ENCODE assay signal across 8 mouse cellular contexts in genomic region chr17:34188010-34188409, GRCm38 (mm10). TPM values are rescaled to one million over a fixed set of nuclear protein-coding genes. Genes with fewer than 3 reads are reported as not detected.
DNase-seq lines count a peak whose midpoint lies in the region; ATAC-seq and TF ChIP-seq lines count a peak whose summit lies in the region.

No protein-coding gene starts in this region.

- H3K9me3 ChIP-seq in heart, postnatal 0 days (replicated peaks; ENCODE audit: control insufficient read depth, low read length), result no peaks in the 10 kb centered on the region
- no peaks in the 10 kb centered on the region for H3K9me3 ChIP-seq in liver, embryonic 15.5 days (replicated peaks)

- DNase-seq in lung, adult 2 months, result no peak
- no peak for DNase-seq in lung, postnatal 4 days
- DNase-seq in heart, postnatal 0 days (ENCODE audit: low spot score), result peak; percentile 26
- peak; percentile 61 to 82 for DNase-seq in spleen, postnatal 4 days (ENCODE audit: low spot score in 2 of 2)
- no peak for DNase-seq in frontal cortex, postnatal 14 days (ENCODE audit: low spot score in 2 of 2)
- DNase-seq in right cerebral cortex, postnatal 25 days, result no peak

- peaks cover 11% of the 10 kb centered on the region for H3K4me1 ChIP-seq in lung, adult 2 months (ENCODE audit: control insufficient read depth, insufficient read depth, low read length)
- peaks cover 5% of the 10 kb centered on the region; the same call in 1 of the 2 replicates for H3K4me1 ChIP-seq in brown adipose tissue, adult 24 weeks (ENCODE audit: control insufficient read depth, insufficient read depth, insufficient read length, low read length)
- H3K4me1 ChIP-seq in heart, postnatal 0 days (ENCODE audit: control insufficient read depth, insufficient read depth), result peaks cover 8% of the 10 kb centered on the region; the same call in 1 of the 2 replicates
- H3K4me1 ChIP-seq in liver, embryonic 15.5 days (replicated peaks), result peaks cover 22% of the 10 kb centered on the region

- H3K27me3 ChIP-seq in heart, postnatal 0 days (ENCODE audit: control insufficient read depth, insufficient read depth, low read length), result peaks cover 65% of the 10 kb centered on the region
- peaks cover 32% of the 10 kb centered on the region for H3K27me3 ChIP-seq in liver, embryonic 15.5 days

- TF ChIP-seq CTCF in lung, adult 2 months (IDR thresholded peaks at IDR 0.05; ENCODE audit: insufficient read depth, low read length), result no peak
- no peak for TF ChIP-seq CTCF in heart, postnatal 0 days (IDR thresholded peaks at IDR 0.05; ENCODE audit: low read depth)

- H3K4me2 ChIP-seq in heart, postnatal 0 days (ENCODE audit: low read depth, low read length), result peak overlapping the region; percentile 94
- peak overlapping the region; percentile 90 for H3K4me2 ChIP-seq in liver, embryonic 15.5 days

- H3K36me3 ChIP-seq in heart, postnatal 0 days (replicated peaks; ENCODE audit: control insufficient read depth, insufficient read depth, low read length), result no peaks in the 10 kb centered on the region
- no peaks in the 10 kb centered on the region for H3K36me3 ChIP-seq in liver, embryonic 15.5 days (replicated peaks)

- ATAC-seq in heart, postnatal 0 days (ENCODE audit: insufficient read depth, low read depth), result peak; percentile 24
- peak; percentile 16; the same call in 1 of the 2 replicates for ATAC-seq in liver, embryonic 15.5 days (ENCODE audit: insufficient read depth)

- H3K9ac ChIP-seq in heart, postnatal 0 days (replicated peaks; ENCODE audit: low read depth, low read length), result peak overlapping the region; percentile 77
- H3K9ac ChIP-seq in liver, embryonic 15.5 days, result peak overlapping the region; percentile 61

- 3% methylated on average over 20 of the region's 20 CpGs for WGBS in lung, adult 2 months
- 1% methylated on average over 20 of the region's 20 CpGs for WGBS in heart, postnatal 0 days
- under 1% methylated on average over 20 of the region's 20 CpGs for WGBS in liver, embryonic 15.5 days (ENCODE audit: insufficient replicate concordance)

- no peak for TF ChIP-seq POLR2A in lung, adult 2 months (IDR thresholded peaks at IDR 0.05; ENCODE audit: borderline replicate concordance, extremely low read depth, low read depth, low read length)

- peak overlapping the region; percentile 85 for H3K4me3 ChIP-seq in lung, adult 2 months (replicated peaks; ENCODE audit: extremely low read depth, low read depth, low read length)
- H3K4me3 ChIP-seq in brown adipose tissue, adult 24 weeks (ENCODE audit: insufficient read depth, low read depth, low read length), result peak overlapping the region; percentile 78
- H3K4me3 ChIP-seq in heart, postnatal 0 days (ENCODE audit: low read depth, low read length), result peak overlapping the region; percentile 69
- H3K4me3 ChIP-seq in liver, embryonic 15.5 days (replicated peaks), result peak overlapping the region; percentile 66

- H3K27ac ChIP-seq in brown adipose tissue, adult 24 weeks (replicated peaks; ENCODE audit: low read depth, low read length), result peak overlapping the region; percentile 90
- peak overlapping the region; percentile 69 for H3K27ac ChIP-seq in heart, postnatal 0 days (ENCODE audit: low read depth)
- H3K27ac ChIP-seq in liver, embryonic 15.5 days (replicated peaks), result peak overlapping the region; percentile 67; the same call in 1 of the 2 replicates

- no peak for TF ChIP-seq EP300 in heart, postnatal 0 days (IDR thresholded peaks at IDR 0.05; ENCODE audit: low read depth)

RNA-seq across cellular contexts. Expression of gene Psmb9, which starts 0.4 kb away (rescaled TPM):
- 83.8 and 99.1 TPM in 2 replicates for polyA plus RNA-seq in lung, adult 2 months (2012; rRNA removed)
- 17.4 and 34.6 TPM in 2 replicates for polyA plus RNA-seq in brown adipose tissue, adult 24 weeks (2012; ENCODE audit: insufficient read depth, insufficient read length, missing spikeins)
- 2.9 and 6.3 TPM in 2 replicates for total RNA-seq in heart, postnatal 0 days (2014; rRNA removed; ENCODE audit: low replicate concordance)
- polyA plus RNA-seq in heart, postnatal 0 days (2015; fragmentation: Nextera tagmentation; extraction: Ambion mirVana), result 2.5 and 3.6 TPM in 2 replicates
- polyA plus RNA-seq in liver, embryonic 15.5 days (2015; fragmentation: Nextera tagmentation; extraction: Ambion mirVana), result 10.6 and 11.2 TPM in 2 replicates

RNA-seq across cellular contexts. Expression of gene Tap1, which starts 0.7 kb away (rescaled TPM):
- polyA plus RNA-seq in lung, adult 2 months (2012; rRNA removed), result 45.1 and 46.3 TPM in 2 replicates
- polyA plus RNA-seq in brown adipose tissue, adult 24 weeks (2012; ENCODE audit: insufficient read depth, insufficient read length, missing spikeins), result 5.5 and 6.9 TPM in 2 replicates
- 8.8 and 10.7 TPM in 2 replicates for total RNA-seq in heart, postnatal 0 days (2014; rRNA removed; ENCODE audit: low replicate concordance)
- polyA plus RNA-seq in heart, postnatal 0 days (2015; fragmentation: Nextera tagmentation; extraction: Ambion mirVana), result 2.7 and 3.7 TPM in 2 replicates
- polyA plus RNA-seq in liver, embryonic 15.5 days (2015; fragmentation: Nextera tagmentation; extraction: Ambion mirVana), result 4.2 and 4.8 TPM in 2 replicates

RNA-seq across cellular contexts. Expression of gene Psmb8, which starts 9.5 kb away (rescaled TPM):
- 112 and 130 TPM in 2 replicates for polyA plus RNA-seq in lung, adult 2 months (2012; rRNA removed)
- polyA plus RNA-seq in brown adipose tissue, adult 24 weeks (2012; ENCODE audit: insufficient read depth, insufficient read length, missing spikeins), result 20.2 and 21.9 TPM in 2 replicates
- 9.7 and 11.0 TPM in 2 replicates for total RNA-seq in heart, postnatal 0 days (2014; rRNA removed; ENCODE audit: low replicate concordance)
- 9.4 and 9.9 TPM in 2 replicates for polyA plus RNA-seq in heart, postnatal 0 days (2015; fragmentation: Nextera tagmentation; extraction: Ambion mirVana)
- polyA plus RNA-seq in liver, embryonic 15.5 days (2015; fragmentation: Nextera tagmentation; extraction: Ambion mirVana), result 21.9 and 22.8 TPM in 2 replicates

RNA-seq across cellular contexts. Expression of gene Tap2, which starts 15.3 kb away (rescaled TPM):
- polyA plus RNA-seq in lung, adult 2 months (2012; rRNA removed), result 68.8 and 70.9 TPM in 2 replicates
- 23.5 and 27.7 TPM in 2 replicates for polyA plus RNA-seq in brown adipose tissue, adult 24 weeks (2012; ENCODE audit: insufficient read depth, insufficient read length, missing spikeins)
- 3.3 and 14.5 TPM in 2 replicates for total RNA-seq in heart, postnatal 0 days (2014; rRNA removed; ENCODE audit: low replicate concordance)
- polyA plus RNA-seq in heart, postnatal 0 days (2015; fragmentation: Nextera tagmentation; extraction: Ambion mirVana), result 7.0 and 7.5 TPM in 2 replicates
- 7.2 and 7.4 TPM in 2 replicates for polyA plus RNA-seq in liver, embryonic 15.5 days (2015; fragmentation: Nextera tagmentation; extraction: Ambion mirVana)

RNA-seq across cellular contexts. Expression of gene H2-DMb1, which starts 35.1 kb away (rescaled TPM):
- polyA plus RNA-seq in lung, adult 2 months (2012; rRNA removed), result 146 and 187 TPM in 2 replicates
- polyA plus RNA-seq in brown adipose tissue, adult 24 weeks (2012; ENCODE audit: insufficient read depth, insufficient read length, missing spikeins), result 11.1 and 14.7 TPM in 2 replicates
- total RNA-seq in heart, postnatal 0 days (2014; rRNA removed; ENCODE audit: low replicate concordance), result 0.19 TPM in 1 of 2 replicates, not detected in the other
- 0.65 and 0.90 TPM in 2 replicates for polyA plus RNA-seq in heart, postnatal 0 days (2015; fragmentation: Nextera tagmentation; extraction: Ambion mirVana)
- polyA plus RNA-seq in liver, embryonic 15.5 days (2015; fragmentation: Nextera tagmentation; extraction: Ambion mirVana), result 1.6 and 1.7 TPM in 2 replicates

Comparison
In these comparisons a context has a peak if more than half of its experiments do, and no peak if none do; other contexts are left out.
1. DNase-seq: peak in heart, postnatal 0 days (single experiment) and spleen, postnatal 4 days (2 of 2); none in lung, adult 2 months (single experiment), lung, postnatal 4 days (0 of 2), frontal cortex, postnatal 14 days (0 of 2) and right cerebral cortex, postnatal 25 days (single experiment).
2. Peak in every context shown above with its lines, with median percentiles within 50 percentile points of each other: H3K4me3 ChIP-seq and H3K27ac ChIP-seq.